Mouse (Mus musculus): Measurements from ENCODE around the gene Atp8a2.

Gene Atp8a2

DNA sequence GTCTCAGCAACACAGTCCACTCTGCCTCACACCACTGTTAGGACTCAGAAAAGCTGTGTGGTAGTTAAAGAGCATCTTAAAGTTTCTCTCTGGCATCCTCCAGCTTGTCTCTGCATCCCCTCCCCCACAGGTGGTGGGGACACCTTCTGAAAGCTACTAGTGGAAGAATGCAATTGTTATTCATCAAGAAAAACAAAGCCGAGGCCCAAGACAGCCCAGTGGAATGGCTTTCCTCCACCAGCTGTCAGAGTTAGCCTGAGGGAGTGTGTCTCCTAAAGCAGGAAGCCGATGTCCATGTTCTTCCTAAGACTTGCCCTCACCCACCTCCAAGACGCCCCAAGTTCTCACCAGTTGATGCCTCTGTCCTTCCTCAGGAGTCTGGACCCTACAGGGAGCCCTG is 48.1 kb downstream of the Atp8a2 start:
- no peak for DNase-seq

DNA sequence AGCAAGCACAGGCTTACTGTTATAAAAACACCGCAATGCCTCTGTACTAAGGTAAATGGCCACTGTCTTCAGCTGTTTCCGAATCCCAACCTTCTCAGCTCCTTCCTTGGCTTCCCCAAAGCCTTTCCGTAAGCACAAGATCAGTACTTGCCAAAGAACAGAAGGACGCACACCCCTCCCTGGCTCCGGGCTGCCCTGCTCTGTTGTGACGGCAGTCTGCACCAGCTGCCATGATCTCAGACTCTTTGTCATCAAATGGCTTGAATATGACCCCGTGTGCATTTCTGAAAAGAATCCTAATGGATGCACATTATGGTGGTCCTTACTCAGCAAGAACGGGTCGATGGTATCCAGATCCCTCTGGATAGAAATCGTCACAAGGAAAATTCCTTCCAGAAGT is 53.7 kb downstream of the Atp8a2 start:
- no peak for DNase-seq

DNA sequence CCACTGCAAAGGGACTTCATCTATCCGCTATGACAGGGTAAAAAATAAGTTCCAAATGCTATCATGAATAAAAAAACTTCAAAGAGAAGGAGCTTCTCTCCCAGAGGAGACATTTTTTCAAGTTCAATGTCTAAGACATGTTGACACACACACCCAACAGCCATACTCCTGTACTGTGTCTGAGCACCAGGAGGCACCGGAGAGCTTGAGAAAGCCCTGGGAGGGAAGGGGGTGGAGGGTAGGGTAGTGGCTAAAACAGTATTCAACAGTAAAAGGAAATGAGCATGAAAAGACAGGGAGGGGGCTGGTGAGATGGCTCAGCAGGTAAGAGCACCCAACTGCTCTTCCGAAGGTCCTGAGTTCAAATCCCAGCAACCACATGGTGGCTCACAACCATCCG is 58.6 kb downstream of the Atp8a2 start:
- DNase-seq, result no peak

DNA sequence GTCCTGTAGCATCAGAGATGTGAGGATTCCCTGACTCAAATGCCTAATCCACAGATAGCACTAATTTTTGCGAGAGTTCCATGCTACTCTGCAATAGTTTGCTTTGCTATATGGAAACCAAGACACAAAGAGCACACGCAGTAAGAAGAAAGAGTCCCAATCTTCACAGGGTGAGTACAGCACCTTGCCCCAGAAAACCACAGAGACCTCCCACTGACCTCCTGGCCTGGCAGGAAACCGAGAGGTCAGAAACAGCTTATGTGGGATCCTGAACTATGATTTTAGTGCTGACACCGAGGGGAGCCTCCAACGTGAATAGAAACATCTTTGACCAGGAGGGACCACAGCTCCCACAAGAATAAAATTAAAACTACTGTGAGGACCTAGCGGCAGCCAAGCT is 59.2 kb downstream of the Atp8a2 start:
- no peak for DNase-seq

DNA sequence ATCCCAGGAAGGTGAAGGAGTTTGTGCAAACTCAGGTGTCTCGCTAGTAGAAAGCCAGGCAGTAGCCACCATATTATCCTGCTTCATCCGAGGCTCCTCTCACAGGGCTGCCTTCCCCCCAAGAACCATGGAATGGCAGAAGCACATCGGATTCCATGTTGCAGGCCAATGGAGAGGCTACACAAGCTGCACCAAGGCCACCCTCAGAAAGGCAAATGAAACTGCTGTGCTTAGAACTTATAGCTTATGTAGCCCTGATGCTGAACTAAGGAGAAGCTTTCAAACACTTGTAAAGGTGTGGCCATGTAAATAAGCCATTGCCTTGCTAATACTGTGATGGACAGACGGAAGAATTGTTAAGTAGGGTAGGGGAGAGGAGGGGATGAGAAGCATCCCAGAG is 61.2 kb downstream of the Atp8a2 start:
- no peak for DNase-seq

DNA sequence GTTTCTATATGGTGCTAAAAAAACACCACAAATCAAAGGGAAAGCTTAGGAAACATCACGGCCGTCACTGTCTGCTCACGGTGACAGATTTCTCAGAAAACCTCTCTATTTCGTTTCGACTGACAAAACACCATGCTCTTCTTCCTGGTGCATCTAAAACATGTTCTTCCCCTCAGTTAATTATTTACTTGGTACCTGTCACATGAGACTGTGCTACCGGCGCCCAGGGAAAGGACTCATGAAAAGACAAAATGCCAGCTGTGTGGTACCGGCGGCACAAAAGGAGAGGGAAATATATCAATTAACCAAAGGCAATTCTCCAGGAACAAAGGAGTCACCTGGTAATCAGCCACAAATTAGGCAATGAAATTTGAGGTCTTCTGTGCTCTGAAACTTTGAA is 62.3 kb downstream of the Atp8a2 start:
- no peak for DNase-seq

DNA sequence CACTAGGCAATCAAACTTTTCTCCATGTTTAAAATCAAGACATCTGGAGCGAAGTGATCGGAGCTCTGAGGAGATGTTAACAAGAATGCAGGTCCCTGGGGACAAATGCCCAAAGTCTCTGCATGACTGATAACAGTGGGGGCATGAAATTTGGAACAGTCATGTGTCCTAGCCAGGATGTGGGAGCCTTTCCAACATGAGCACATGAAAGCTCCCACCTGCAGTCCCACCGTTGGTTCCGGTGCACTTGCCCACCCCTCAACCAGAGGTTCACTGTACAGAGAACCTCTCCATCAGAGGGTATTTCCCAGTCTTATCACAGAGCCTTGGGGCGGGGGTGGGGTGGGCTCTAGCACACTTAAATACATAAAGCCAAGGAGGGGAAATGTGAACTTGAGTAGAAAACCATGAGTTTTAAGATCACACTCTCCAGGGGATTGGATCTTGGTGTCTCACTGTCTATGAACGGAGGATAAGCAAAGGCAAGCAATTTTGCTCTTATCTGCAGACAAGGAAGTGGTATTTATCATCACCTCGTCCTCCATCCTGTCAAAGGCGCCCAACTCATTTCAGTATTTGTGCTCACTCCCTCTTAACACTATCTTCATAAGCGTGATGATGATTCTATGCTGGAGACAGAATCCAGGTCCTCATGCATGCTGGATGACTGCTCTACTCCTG is 65.6 kb downstream of the Atp8a2 start:
- no peak for DNase-seq

DNA sequence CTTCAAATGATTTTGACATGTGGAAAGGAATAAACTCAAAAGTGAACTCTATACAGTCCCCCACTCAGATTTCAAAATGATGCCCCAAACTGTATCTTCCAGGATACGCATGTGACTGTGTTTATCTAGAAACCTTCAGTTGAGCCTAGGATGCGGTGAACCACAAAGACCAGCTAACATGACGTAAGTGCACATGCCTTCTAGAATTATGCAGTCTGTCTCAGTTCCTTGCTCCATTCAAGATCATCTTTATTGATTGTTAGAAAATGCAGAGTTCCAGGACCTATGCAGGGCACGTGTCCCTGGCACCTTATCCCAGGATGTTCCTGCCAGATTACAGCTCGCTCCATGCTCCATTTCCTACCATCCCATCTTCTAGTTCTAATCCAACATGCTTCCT is 67.4 kb downstream of the Atp8a2 start:
- no peak for DNase-seq

DNA sequence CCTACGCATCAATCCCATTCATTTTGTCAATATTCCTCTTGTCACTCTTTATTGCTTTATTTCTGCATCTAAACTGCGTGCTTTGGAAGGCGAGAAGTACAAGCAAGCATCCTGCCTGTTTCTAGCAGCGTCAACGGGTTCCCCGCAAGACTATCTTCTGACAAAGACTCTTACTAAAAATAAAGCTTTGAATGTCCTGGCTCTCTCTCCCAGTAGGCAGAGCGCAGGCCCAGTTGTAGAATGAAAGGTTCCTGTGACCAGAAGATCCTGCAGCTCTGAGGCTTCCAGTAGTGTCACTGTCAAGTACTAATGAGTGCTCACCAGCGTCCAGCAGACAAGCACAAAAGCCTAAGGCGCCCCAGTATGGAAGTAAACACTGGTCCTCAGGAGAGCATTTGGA is 71.8 kb downstream of the Atp8a2 start:
- DNase-seq, result no peak

DNA sequence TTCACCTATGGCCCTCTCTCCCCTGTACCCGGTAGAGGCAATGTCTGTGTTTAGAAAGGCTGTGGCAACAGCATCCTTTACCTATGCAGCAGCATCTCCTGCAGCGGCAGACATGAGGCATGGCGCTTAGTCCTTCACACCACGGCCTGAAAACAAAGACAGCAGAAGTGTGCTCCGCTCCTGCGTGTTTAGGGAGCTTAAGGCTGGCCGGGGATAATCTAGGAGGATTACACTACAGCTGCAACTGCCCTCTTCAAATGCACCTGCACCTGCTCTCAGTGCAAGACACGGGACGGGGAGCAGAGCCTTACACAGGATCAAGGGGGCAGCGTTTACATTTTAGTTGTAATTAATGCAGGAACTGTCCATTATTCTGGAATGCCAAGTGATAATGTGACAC is 75.4 kb downstream of the Atp8a2 start:
- no peak for DNase-seq

DNA sequence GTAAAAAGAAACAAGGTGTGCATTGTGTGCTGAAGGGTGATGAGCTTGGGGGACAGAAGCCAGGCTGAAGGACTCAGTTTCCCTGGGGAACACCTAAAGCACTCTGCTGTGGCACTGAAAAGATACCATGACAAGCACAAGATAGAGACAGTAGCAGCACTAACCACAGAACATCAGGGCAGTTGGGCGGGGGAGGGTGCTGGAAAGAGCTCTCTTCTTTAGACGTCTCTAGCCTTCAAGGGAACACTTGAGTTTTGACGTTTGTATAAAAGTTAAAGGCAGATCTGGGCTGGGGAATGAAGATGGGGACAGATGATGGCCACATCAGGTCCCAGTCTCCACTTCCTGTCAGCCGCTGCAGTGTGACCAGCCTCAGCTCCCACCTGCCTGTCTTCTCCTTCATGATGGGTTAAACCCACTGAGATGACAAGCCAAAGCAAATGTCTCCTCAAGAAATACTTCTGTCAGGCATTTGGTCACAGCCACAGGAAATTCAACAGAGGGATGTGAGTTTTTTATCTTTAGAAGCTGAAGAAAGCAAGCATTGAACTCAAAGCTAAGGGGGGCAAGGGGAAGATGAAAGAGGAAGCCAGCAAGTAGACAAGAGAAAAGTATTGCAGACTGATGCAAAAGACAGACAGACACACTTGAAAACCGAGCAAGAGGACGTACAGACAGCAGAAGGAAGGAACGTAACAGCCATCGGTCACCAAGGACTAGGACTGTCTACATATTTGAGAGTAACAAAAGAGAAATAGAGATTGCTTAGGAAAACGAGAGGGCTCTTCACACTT is 79.0 kb downstream of the Atp8a2 start:
- DNase-seq, result no peak

DNA sequence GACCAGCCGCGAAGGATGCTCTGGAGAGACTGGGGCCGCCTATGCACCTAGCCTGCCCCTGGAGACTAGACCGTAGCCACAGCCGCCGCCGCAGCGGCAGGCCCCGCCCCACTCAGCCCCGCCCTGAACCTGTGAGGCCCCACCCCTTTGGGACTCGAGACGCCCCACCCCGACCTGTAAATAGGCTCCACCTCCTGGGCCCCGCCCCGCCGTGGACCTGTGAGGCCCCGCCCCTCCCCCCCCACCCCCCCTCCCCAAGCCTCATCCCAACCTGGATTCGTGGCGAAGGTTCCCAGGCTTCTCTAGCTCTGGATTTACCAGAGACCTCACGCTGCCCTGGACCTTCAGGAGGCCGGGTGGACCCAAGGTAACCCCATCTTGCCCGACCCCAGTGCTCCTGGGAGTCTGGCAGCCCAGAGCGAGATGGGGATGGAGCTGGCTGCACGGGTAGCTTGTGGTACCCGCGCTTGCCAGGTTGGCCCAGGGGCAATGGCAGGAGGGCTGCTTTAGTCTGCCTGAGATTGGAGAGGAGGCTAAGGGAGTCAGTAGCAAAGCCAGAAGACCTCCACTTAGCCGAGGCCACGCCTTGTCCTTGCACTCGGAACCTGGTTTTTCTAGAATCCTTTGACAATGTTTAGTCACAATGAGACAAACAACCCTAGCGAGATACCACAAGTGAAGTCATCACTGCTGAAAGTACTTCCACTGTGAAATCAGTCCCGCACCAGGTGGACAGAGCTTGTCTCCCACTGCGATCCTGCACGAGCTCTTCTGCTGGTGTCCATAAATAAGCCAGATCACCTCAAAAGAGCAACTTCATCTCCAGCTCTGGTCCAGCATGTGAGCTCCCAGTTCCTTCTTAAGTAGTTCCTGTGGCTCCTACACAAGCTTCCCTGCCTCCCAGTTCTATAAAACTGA is 109.9 kb downstream of the Atp8a2 start:
- peak; percentile 10 for DNase-seq

DNA sequence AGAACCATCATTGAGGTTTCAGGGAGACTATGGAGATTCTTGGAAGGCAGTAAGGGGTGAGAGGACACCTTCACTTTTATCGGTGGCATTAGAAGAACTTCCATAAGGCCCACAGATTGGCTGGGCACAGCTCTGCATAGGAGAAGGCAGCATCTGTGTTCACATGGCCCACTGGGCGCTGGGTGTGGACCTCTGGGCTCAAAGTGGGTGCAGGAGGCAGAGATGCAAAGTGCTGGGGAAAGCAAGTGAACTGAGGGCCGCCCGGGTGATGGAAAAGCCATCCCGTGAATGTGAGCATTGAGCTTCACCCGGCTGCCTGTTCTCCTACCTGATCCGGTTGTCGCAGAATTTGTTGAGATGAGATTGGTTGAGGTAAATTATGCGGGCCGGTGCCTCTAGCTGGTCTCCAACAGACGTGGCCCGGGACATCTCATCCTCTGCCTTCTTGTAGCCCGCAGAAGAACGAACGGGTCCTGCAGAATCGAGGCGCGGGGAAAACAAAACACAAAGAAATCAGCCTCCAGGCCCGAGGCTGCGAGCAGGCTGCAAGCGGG is 110.6 kb downstream of the Atp8a2 start:
- no peak for DNase-seq

DNA sequence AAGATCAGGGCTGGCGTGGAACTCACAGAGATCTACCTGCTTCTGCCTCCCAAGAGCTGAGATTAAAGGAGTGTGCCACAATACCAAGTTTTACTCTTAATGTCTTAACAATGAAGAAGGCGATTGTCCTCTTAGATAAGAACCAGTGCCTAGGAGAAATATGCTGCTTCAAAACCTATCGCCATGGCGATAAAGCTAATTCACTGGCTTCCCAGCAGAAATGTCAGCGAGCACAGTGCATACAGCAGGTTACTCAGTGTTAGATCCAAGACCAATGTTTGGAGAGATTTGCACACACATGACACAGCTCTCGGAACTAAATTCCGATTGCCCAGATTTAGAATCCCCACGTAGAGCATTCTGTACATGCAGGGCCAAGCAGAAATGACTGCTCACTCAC is 114.2 kb downstream of the Atp8a2 start:
- no peak for DNase-seq

DNA sequence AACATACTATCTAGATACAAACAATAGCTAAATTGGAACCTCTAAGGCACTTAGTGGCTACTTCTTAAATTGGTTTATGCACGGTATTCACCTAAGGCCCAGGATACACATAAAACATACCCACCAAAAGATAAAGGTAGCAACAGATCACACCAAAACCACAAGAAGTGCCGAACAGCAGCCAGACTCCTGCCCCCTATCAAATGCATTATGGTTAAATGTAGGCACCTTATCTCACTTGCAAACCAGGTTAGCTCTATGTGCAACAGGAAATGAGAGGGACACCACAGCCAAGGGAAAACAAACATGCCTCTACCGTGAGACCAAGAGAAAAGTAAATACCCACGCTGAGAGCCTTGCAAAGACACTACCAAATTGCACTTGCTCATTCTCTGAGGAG is 124.5 kb downstream of the Atp8a2 start:
- no peak for DNase-seq

DNA sequence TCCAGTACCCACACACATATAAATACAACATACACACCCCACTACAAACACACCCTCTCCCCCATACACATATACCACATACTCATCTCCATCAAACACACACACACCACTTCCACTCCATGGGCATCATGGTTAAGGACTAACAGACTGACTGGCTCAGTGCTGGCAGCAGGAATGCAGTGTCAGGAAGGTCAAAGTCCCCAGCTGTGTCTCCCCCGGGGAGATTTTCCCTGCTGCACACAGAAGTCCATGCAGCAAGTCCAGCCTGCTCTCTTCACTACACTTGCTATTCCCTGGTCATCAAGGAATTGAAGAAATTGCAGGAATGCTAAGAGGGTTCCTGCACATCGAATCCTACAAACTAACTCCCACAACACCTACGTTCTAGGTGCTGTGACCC is 131.8 kb downstream of the Atp8a2 start:
- no peak for DNase-seq

DNA sequence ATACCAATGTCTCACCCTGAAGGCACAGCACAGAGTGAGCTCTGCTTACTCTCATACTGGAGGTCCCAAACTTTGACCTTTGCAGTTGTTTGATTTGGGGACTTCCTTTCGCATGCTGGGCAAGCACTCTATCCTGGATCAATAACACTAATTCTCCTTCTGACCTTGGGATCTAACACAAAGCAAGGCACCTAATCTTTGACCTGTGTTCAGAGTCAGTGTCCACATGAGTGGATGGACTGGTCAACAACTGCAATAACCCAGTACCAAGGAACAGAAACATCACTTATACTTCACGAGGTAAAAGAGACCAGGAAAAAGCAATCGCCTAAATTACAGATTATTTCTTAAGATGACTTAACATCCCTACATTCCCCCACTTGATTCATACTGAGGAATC is 136.0 kb downstream of the Atp8a2 start:
- no peak for DNase-seq

DNA sequence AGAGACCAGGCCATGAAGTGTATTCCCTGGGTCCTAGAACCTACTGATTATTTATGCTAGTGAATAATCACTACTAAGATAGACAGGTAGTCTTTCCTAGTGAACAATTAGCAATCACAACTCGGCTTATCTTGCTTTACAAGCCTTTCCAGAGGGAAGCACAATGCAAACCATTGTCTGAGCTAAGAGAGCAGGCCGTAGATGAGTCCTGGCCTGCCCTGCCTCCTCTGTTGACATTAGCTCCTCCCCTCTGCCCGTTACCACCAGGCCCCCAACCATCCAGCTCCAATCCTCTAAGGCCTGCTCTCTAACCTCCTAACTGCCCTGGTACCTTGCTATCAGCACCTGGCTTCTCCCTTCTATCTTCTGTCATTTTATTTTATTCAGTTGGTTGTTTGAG is 138.1 kb downstream of the Atp8a2 start:
- DNase-seq, result no peak

DNA sequence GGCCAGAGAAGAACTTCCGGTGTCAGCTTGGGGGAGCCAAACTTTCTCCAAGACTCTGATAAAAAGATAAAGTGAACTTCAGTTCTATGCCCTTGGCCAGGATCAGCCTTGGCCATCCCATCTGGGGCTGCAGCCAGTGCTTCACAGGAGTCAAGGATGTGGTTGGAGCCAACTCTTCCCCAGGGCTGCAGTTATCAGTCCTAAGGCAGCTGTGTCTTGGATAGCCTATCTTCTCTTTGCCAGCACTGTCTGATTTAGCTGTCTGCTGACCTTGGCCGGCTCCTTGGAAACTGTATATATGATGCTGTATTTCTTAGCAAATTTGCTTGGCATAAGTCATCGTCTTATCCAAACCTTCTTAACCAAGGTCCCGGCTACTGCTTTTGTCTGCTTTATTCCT is 141.7 kb downstream of the Atp8a2 start:
- no peak for DNase-seq

DNA sequence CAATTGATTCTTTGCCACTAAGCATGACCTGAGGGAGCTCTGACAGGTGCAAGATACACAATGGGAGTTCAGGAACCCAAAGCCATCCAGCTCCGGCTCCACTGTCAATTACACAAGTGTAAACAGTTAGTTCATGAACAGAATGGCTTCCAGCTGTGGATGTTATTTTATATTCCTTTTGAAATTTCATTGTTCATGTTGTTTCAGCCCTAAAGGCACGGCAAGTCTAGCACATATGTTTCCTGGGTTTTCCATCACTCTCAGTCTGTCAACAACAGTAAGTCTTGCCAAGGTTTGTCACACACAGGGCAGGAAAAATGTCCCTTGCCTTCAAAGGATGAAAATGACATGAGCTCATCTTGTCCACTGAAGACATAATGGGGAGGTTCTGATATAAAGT is 166.3 kb downstream of the Atp8a2 start:
- no peak for DNase-seq

DNA sequence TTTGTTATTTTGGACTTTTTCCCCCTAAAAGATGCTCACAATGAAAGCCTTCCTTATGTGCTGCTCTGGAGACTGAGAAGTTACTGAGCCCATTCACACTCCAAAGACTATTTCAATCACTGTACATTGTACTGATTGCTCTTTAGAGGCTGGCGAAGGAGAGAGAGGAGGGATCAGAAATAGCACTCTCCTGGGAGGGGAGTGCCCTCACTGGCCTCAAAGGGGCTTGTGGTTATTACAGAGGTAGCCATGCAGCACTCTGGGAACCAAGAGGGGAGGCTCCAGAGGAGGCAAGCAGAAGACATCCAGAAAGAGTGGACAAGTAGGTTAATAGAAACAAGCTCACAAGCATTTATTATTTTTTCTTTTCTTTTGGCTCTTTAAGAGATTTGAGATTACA is 169.8 kb downstream of the Atp8a2 start:
- DNase-seq, result no peak

DNA sequence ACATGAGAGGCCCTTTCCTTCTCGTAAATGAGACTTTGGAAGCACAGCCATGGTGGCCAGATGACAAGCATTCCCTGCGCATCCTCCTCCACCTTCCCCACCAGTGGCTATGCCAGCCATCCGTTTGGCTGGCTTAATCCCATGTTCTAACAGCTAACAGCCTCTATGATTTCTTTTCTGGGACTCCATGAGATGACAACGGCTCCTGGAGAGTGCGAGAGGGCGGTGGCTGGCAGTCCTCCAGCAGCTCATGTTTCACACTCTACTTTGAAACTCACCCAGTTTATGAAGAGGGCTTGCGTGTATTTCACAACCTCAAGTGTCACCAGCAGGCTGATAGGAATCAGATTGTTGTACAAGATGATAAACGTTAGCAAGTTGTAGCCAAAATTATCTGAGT is 170.3 kb downstream of the Atp8a2 start:
- peak; percentile 77 for DNase-seq

DNA sequence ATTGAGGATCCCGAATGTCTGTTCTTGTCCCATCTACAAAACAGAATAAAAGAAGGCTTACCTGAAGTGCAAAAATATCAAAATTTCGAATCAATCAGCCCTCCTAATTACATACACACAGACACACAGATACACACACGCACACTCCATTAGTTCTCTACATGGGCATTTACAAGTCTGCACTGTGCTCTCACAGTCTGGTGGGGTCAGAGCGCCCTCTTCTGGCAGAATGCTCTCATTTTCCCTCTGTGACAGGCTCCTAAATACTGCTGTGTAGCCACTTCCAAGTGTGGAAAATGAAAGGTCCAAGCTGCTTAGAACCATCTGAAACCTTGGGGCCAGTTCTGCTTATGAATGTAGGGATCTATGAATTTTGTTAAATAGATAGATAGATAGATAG is 181.1 kb downstream of the Atp8a2 start:
- DNase-seq, result peak; percentile 85
